Mouse (Mus musculus): Measurements from ENCODE around the gene Eif3g. TPM values are rescaled to one million over a fixed set of nuclear protein-coding genes. Genes with fewer than 3 reads are reported as not detected.

The Eif3g gene
- polyA plus RNA-seq, 1 experiment from 2014 or later, result 342 TPM

- no peak overlapping the region for H3K4me3 ChIP-seq (ENCODE audit: low read depth, low read length)
- no peaks in the 10 kb centered on the region for H3K9me3 ChIP-seq (ENCODE audit: control insufficient read depth, low read length)
- WGBS, result 87% methylated on average over 10 of the region's 10 CpGs
- ATAC-seq (ENCODE audit: low FRiP score) (no peak), DNase-seq (ENCODE audit: low spot score) (no peak)
- H3K4me1 ChIP-seq (replicated peaks; ENCODE audit: control insufficient read depth, insufficient read depth, low read length), result no peaks in the 10 kb centered on the region
- no peak overlapping the region for H3K4me2 ChIP-seq (replicated peaks; ENCODE audit: low read depth, low read length)
- H3K27ac ChIP-seq (ENCODE audit: low read depth, low read length), result no peak overlapping the region
- H3K27me3 ChIP-seq (ENCODE audit: control insufficient read depth, insufficient read depth, low read length), result peaks cover 25% of the 10 kb centered on the region
- no peak overlapping the region for H3K9ac ChIP-seq (ENCODE audit: low read depth, low read length)
- H3K36me3 ChIP-seq (ENCODE audit: control insufficient read depth, insufficient read depth, low read length), result no peaks in the 10 kb centered on the region
These were observed 25.4 kb downstream of the Eif3g start for GRCm38 (mm10) chr9:20872991-20873390.

- no peaks in the 10 kb centered on the region for H3K4me1 ChIP-seq (replicated peaks; ENCODE audit: control insufficient read depth, insufficient read depth, low read length)
- 79% methylated on average over 12 of the region's 12 CpGs for WGBS
These were observed 27.9 kb downstream of the Eif3g start for GRCm38 (mm10) chr9:20870211-20871173.

GRCm38 (mm10) chr9:20869246-20869645 lies 29.2 kb downstream of the Eif3g start:
- no peak for DNase-seq (ENCODE audit: low spot score)
- no peak for ATAC-seq (ENCODE audit: low FRiP score)
- H3K9me3 ChIP-seq (ENCODE audit: control insufficient read depth, low read length), result no peaks in the 10 kb centered on the region
- H3K4me1 ChIP-seq (replicated peaks; ENCODE audit: control insufficient read depth, insufficient read depth, low read length), result no peaks in the 10 kb centered on the region
- H3K27me3 ChIP-seq (ENCODE audit: control insufficient read depth, insufficient read depth, low read length), result peaks cover 30% of the 10 kb centered on the region
- no peak overlapping the region for H3K27ac ChIP-seq (ENCODE audit: low read depth, low read length)
- no peaks in the 10 kb centered on the region for H3K36me3 ChIP-seq (ENCODE audit: control insufficient read depth, insufficient read depth, low read length)
- 5% methylated on average over 19 of the region's 19 CpGs for WGBS
- H3K9ac ChIP-seq (ENCODE audit: low read depth, low read length), result no peak overlapping the region
- H3K4me3 ChIP-seq (ENCODE audit: low read depth, low read length), result no peak overlapping the region
- no peak overlapping the region for H3K4me2 ChIP-seq (replicated peaks; ENCODE audit: low read depth, low read length)

More at GRCm38 (mm10) chr9:20870211-20871173, 27.9 kb downstream of the Eif3g start:
- no peak for ATAC-seq (ENCODE audit: low FRiP score)
- DNase-seq (ENCODE audit: low spot score), result no peak
- Histone ChIP-seq H3K9ac (ENCODE audit: low read depth, low read length) (no peak overlapping the region), H3K27ac (ENCODE audit: low read depth, low read length) (no peak overlapping the region), H3K9me3 (ENCODE audit: control insufficient read depth, low read length) (no peaks in the 10 kb centered on the region), H3K36me3 (ENCODE audit: control insufficient read depth, insufficient read depth, low read length) (no peaks in the 10 kb centered on the region), H3K4me3 (ENCODE audit: low read depth, low read length) (no peak overlapping the region), H3K27me3 (ENCODE audit: control insufficient read depth, insufficient read depth, low read length) (peaks cover 30% of the 10 kb centered on the region), H3K4me2 (replicated peaks; ENCODE audit: low read depth, low read length) (no peak overlapping the region)

- H3K36me3 ChIP-seq (ENCODE audit: control insufficient read depth, insufficient read depth, low read length), result no peaks in the 10 kb centered on the region
- no peak within 1 kb of the TSS for H3K9ac ChIP-seq (ENCODE audit: low read depth, low read length)
- no peaks in the 10 kb centered on the region for H3K9me3 ChIP-seq (ENCODE audit: control insufficient read depth, low read length)
- 11% methylated on average over 46 of the region's 53 CpGs for WGBS
- no peak within 1 kb of the TSS for H3K27ac ChIP-seq (ENCODE audit: low read depth, low read length)
- H3K4me2 ChIP-seq (replicated peaks; ENCODE audit: low read depth, low read length), result peak within 1 kb of the TSS; percentile 19; the same call in 1 of the 2 replicates
- peaks cover 30% of the 10 kb centered on the region for H3K27me3 ChIP-seq (ENCODE audit: control insufficient read depth, insufficient read depth, low read length)
- no peak for ATAC-seq (ENCODE audit: low FRiP score)
- H3K4me1 ChIP-seq (replicated peaks; ENCODE audit: control insufficient read depth, insufficient read depth, low read length), result no peaks in the 10 kb centered on the region
- no peak for DNase-seq (ENCODE audit: low spot score)
- peak within 1 kb of the TSS; percentile 13 for H3K4me3 ChIP-seq (ENCODE audit: low read depth, low read length)
These were observed 29.9 kb downstream of the Eif3g start, which contains the start of gene A230050P20Rik for GRCm38 (mm10) chr9:20868448-20869001. A230050P20Rik (plus strand) TSS chr9:20868642.

- no peak for ATAC-seq (ENCODE audit: low FRiP score)
- Histone ChIP-seq H3K9me3 (ENCODE audit: control insufficient read depth, low read length) (no peaks in the 10 kb centered on the region), H3K27ac (ENCODE audit: low read depth, low read length) (no peak overlapping the region), H3K4me2 (replicated peaks; ENCODE audit: low read depth, low read length) (no peak overlapping the region), H3K4me3 (ENCODE audit: low read depth, low read length) (no peak overlapping the region), H3K36me3 (ENCODE audit: control insufficient read depth, insufficient read depth, low read length) (no peaks in the 10 kb centered on the region), H3K9ac (ENCODE audit: low read depth, low read length) (no peak overlapping the region), H3K4me1 (replicated peaks; ENCODE audit: control insufficient read depth, insufficient read depth, low read length) (no peaks in the 10 kb centered on the region), H3K27me3 (ENCODE audit: control insufficient read depth, insufficient read depth, low read length) (peaks cover 30% of the 10 kb centered on the region)
- WGBS, result 60% methylated on average over 3 of the region's 3 CpGs
- DNase-seq (ENCODE audit: low spot score), result no peak
These were observed 31.5 kb downstream of the Eif3g start for GRCm38 (mm10) chr9:20866879-20867278.

- WGBS, result 61% methylated on average over 4 of the region's 4 CpGs
- H3K27ac ChIP-seq (ENCODE audit: low read depth, low read length), result no peak overlapping the region
- H3K4me3 ChIP-seq (ENCODE audit: low read depth, low read length), result no peak overlapping the region
These were observed 36.2 kb downstream of the Eif3g start for GRCm38 (mm10) chr9:20862225-20862624.

GRCm38 (mm10) chr9:20861821-20862220 lies 36.6 kb downstream of the Eif3g start:
- H3K4me3 ChIP-seq (ENCODE audit: low read depth, low read length), result no peak overlapping the region
- no peak overlapping the region for H3K27ac ChIP-seq (ENCODE audit: low read depth, low read length)
- 0 out of 2 replicates have a peak, but pooled peaks cover 2% of the 10 kb centered on the region for H3K27me3 ChIP-seq (ENCODE audit: control insufficient read depth, insufficient read depth, low read length)
- ATAC-seq (ENCODE audit: low FRiP score), result no peak
- H3K4me2 ChIP-seq (replicated peaks; ENCODE audit: low read depth, low read length), result no peak overlapping the region
- no peaks in the 10 kb centered on the region for H3K9me3 ChIP-seq (ENCODE audit: control insufficient read depth, low read length)
- 13% methylated on average over 4 of the region's 4 CpGs for WGBS
- no peaks in the 10 kb centered on the region for H3K4me1 ChIP-seq (replicated peaks; ENCODE audit: control insufficient read depth, insufficient read depth, low read length)
- H3K9ac ChIP-seq (ENCODE audit: low read depth, low read length), result no peak overlapping the region
- H3K36me3 ChIP-seq (ENCODE audit: control insufficient read depth, insufficient read depth, low read length), result no peaks in the 10 kb centered on the region
- peak; percentile 69 for DNase-seq (ENCODE audit: low spot score)

More at GRCm38 (mm10) chr9:20862225-20862624, 36.2 kb downstream of the Eif3g start:
- DNase-seq (ENCODE audit: low spot score), result no peak
- no peaks in the 10 kb centered on the region for H3K4me1 ChIP-seq (replicated peaks; ENCODE audit: control insufficient read depth, insufficient read depth, low read length)
- no peaks in the 10 kb centered on the region for H3K9me3 ChIP-seq (ENCODE audit: control insufficient read depth, low read length)
- H3K9ac ChIP-seq (ENCODE audit: low read depth, low read length), result no peak overlapping the region
- ATAC-seq (ENCODE audit: low FRiP score), result no peak
- H3K27me3 ChIP-seq (ENCODE audit: control insufficient read depth, insufficient read depth, low read length), result 0 out of 2 replicates have a peak, but pooled peaks cover 2% of the 10 kb centered on the region
- no peak overlapping the region for H3K4me2 ChIP-seq (replicated peaks; ENCODE audit: low read depth, low read length)
- no peaks in the 10 kb centered on the region for H3K36me3 ChIP-seq (ENCODE audit: control insufficient read depth, insufficient read depth, low read length)

GRCm38 (mm10) chr9:20859926-20860325 lies 38.5 kb downstream of the Eif3g start:
- 58% methylated on average over 6 of the region's 6 CpGs for WGBS
- Histone ChIP-seq H3K4me1 (replicated peaks; ENCODE audit: control insufficient read depth, insufficient read depth, low read length) (no peaks in the 10 kb centered on the region), H3K36me3 (ENCODE audit: control insufficient read depth, insufficient read depth, low read length) (no peaks in the 10 kb centered on the region), H3K9me3 (ENCODE audit: control insufficient read depth, low read length) (no peaks in the 10 kb centered on the region), H3K4me3 (ENCODE audit: low read depth, low read length) (no peak overlapping the region), H3K27me3 (ENCODE audit: control insufficient read depth, insufficient read depth, low read length) (no peaks in the 10 kb centered on the region), H3K4me2 (replicated peaks; ENCODE audit: low read depth, low read length) (no peak overlapping the region), H3K27ac (ENCODE audit: low read depth, low read length) (no peak overlapping the region), H3K9ac (ENCODE audit: low read depth, low read length) (no peak overlapping the region)
- no peak for ATAC-seq (ENCODE audit: low FRiP score)
- DNase-seq (ENCODE audit: low spot score), result no peak

Measured in hindbrain, embryonic 11.5 days (tissue).